Mouse (Mus musculus): ENCODE results near the gene Hsf2bp.

- no peak for TF ChIP-seq EP300 (optimal IDR thresholded peaks at IDR 0.05)
- no peak for TF ChIP-seq CTCF (IDR thresholded peaks at IDR 0.05; ENCODE audit: low read depth)
These were observed 22.5 kb downstream of the Hsf2bp start for GRCm38 (mm10) chr17:32013659-32014058.

Measured in stomach, postnatal 0 days (tissue).